Mouse (Mus musculus): Measurements from ENCODE around the gene Gm43552.

DNA sequence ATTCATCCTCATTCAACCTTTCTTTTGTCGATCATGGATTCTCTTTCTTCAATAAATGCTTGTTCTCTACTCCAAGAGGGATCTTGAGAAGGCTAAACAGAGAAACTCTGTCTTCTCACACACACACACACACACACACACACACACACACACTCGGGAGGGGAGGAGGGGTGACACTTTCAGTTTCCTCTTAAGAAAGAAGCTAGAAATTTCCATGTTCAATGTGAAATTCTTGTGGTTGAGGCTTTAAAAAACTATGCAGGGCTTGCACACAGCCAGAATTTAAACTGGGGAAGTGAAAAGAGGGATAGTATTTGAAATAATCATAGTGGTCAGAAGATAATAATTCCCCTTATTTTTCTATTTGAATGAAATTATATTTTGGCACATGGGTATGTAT lies 16.8 kb downstream of the Gm43552 start:
- TF ChIP-seq CTCF (IDR thresholded peaks at IDR 0.05) (no peak), EP300 (IDR thresholded peaks at IDR 0.05) (no peak)
